Mouse (Mus musculus): ENCODE results near the gene Slc13a4. TPM values are rescaled to one million over a fixed set of nuclear protein-coding genes. Genes with fewer than 3 reads are reported as not detected.

The Slc13a4 gene
- polyA plus RNA-seq, 1 experiment, result 0.26 TPM

- 87% methylated on average over 15 of the region's 15 CpGs for WGBS
- no peak for DNase-seq
- Histone ChIP-seq H3K4me3 (ENCODE audit: control insufficient read depth, insufficient read depth, low read length) (no peak overlapping the region), H3K36me3 (ENCODE audit: control insufficient read depth, insufficient read depth, low read length) (peaks cover 14% of the 10 kb centered on the region), H3K27ac (ENCODE audit: control insufficient read depth, insufficient read depth, low read length) (no peak overlapping the region), H3K4me1 (replicated peaks; ENCODE audit: control insufficient read depth, insufficient read depth, low read length) (no peaks in the 10 kb centered on the region), H3K27me3 (ENCODE audit: control insufficient read depth, insufficient read depth, low read length) (no peaks in the 10 kb centered on the region)
- no peak for TF ChIP-seq POLR2A (IDR thresholded peaks at IDR 0.05; ENCODE audit: control insufficient read depth, extremely low read depth, insufficient read depth, low read length, poor library complexity)
- no peak for TF ChIP-seq CTCF (IDR thresholded peaks at IDR 0.05; ENCODE audit: borderline replicate concordance, control insufficient read depth, extremely low read depth, insufficient read depth, low read length, poor library complexity)
Observed at GRCm38 (mm10) chr6:35265580-35266278, 42.2 kb downstream of the Slc13a4 start.

DNA sequence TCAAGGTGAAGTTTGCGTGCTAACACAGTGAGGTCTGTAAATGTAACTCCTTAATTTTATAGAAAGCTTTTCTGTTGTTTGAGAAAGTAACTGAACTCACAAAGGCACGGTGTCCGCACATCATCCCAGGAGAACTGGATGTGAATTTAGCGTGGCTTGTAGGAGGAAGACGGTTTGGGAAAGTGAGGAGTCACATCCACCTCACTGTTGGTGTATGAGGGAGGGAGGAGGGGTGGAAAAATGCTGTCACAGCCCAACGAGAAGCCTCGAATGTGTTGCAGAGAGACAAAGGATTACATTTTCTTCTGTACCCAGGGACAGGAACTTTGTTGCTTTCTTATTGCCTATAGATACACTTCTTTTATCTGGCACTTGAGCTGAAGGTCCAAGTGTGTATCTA lies 47.4 kb downstream of the Slc13a4 start:
- Histone ChIP-seq H3K36me3 (ENCODE audit: control insufficient read depth, insufficient read depth, low read length) (peaks cover 14% of the 10 kb centered on the region), H3K4me3 (ENCODE audit: control insufficient read depth, insufficient read depth, low read length) (no peak overlapping the region), H3K4me1 (replicated peaks; ENCODE audit: control insufficient read depth, insufficient read depth, low read length) (peaks cover 9% of the 10 kb centered on the region), H3K27ac (ENCODE audit: control insufficient read depth, insufficient read depth, low read length) (no peak overlapping the region), H3K27me3 (ENCODE audit: control insufficient read depth, insufficient read depth, low read length) (no peaks in the 10 kb centered on the region)
- DNase-seq, result no peak
- no peak for TF ChIP-seq CTCF (IDR thresholded peaks at IDR 0.05; ENCODE audit: borderline replicate concordance, control insufficient read depth, extremely low read depth, insufficient read depth, low read length, poor library complexity)
- TF ChIP-seq POLR2A (IDR thresholded peaks at IDR 0.05; ENCODE audit: control insufficient read depth, extremely low read depth, insufficient read depth, low read length, poor library complexity), result no peak
- 93% methylated on average over 7 of the region's 7 CpGs for WGBS

DNA sequence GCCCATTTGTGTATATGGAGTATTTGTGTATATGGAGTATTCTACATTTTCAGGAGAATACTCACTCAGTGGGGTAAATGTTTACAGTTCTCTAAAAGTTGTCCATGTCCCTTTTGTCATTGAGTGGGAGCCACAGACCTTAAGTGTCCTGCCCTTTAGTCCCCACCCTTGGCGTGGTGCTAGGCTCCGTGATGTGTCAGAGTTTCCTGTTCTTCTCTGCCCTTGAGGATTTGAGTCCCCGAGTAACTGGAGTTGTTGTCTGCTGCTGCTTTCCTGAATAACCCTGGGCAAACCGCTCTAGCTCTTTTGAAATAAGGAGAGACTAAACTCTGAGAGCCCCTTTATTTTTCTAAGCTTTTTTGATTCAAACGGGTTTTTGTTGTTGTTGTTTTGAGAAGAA lies 48.4 kb downstream of the Slc13a4 start:
- TF ChIP-seq CTCF (IDR thresholded peaks at IDR 0.05; ENCODE audit: borderline replicate concordance, control insufficient read depth, extremely low read depth, insufficient read depth, low read length, poor library complexity) (no peak), POLR2A (IDR thresholded peaks at IDR 0.05; ENCODE audit: control insufficient read depth, extremely low read depth, insufficient read depth, low read length, poor library complexity) (no peak)
- Histone ChIP-seq H3K4me3 (ENCODE audit: control insufficient read depth, insufficient read depth, low read length) (no peak overlapping the region), H3K27ac (ENCODE audit: control insufficient read depth, insufficient read depth, low read length) (no peak overlapping the region), H3K4me1 (replicated peaks; ENCODE audit: control insufficient read depth, insufficient read depth, low read length) (peaks cover 11% of the 10 kb centered on the region), H3K36me3 (ENCODE audit: control insufficient read depth, insufficient read depth, low read length) (peaks cover 14% of the 10 kb centered on the region), H3K27me3 (ENCODE audit: control insufficient read depth, insufficient read depth, low read length) (no peaks in the 10 kb centered on the region)
- no peak for DNase-seq
- 85% methylated on average over 5 of the region's 5 CpGs for WGBS

DNA sequence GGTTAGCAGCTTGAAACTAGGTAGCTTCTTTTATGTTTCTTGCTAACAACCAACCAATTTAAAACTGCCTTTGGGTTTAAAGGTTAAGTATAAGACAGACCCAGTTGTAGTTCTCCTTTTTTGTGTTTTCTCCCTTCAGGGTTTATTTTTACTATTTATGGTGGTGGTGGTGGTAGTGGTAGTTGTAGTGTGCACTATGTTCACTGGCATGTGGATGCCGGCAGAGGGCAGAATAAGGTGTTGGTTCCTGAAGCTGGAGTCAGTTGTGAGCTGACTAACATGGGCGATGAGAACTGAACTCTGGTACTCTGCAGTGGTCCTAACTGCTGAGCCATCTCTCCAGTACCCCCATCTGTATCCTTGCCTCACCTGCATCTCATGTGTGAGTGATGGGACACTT lies 49.0 kb downstream of the Slc13a4 start:
- Histone ChIP-seq H3K36me3 (ENCODE audit: control insufficient read depth, insufficient read depth, low read length) (peaks cover 14% of the 10 kb centered on the region), H3K27ac (ENCODE audit: control insufficient read depth, insufficient read depth, low read length) (no peak overlapping the region)

GRCm38 (mm10) chr6:35257626-35258190 lies 50.2 kb downstream of the Slc13a4 start:
- no peak overlapping the region for H3K4me3 ChIP-seq (ENCODE audit: control insufficient read depth, insufficient read depth, low read length)

More for the DNA sequence above, 49.0 kb downstream of the Slc13a4 start:
- Histone ChIP-seq H3K4me1 (replicated peaks; ENCODE audit: control insufficient read depth, insufficient read depth, low read length) (peaks cover 14% of the 10 kb centered on the region), H3K27me3 (ENCODE audit: control insufficient read depth, insufficient read depth, low read length) (no peaks in the 10 kb centered on the region), H3K4me3 (ENCODE audit: control insufficient read depth, insufficient read depth, low read length) (no peak overlapping the region)
- no peak for TF ChIP-seq CTCF (IDR thresholded peaks at IDR 0.05; ENCODE audit: borderline replicate concordance, control insufficient read depth, extremely low read depth, insufficient read depth, low read length, poor library complexity)
- no peak for TF ChIP-seq POLR2A (IDR thresholded peaks at IDR 0.05; ENCODE audit: control insufficient read depth, extremely low read depth, insufficient read depth, low read length, poor library complexity)
- 68% methylated on average over 2 of the region's 2 CpGs for WGBS
- no peak for DNase-seq

DNA sequence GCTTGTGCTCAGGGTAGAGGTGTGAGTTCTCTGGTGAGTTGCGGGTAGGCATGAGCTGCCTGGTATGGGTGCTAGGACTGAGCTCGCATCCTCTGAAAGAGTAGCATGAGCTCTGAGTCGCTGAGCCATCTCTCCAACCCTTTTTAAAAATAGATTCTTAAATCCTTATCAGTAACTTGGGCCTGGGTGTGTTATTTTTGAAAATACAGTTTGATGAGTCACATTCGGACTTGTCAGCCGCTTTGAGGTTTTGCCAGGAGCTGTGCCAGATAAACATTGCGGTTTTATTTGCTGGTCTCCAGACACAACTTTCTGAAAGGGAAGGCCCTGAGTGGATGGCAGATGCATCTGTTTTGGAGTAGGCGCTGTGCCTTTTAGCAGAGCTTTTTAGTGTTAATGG lies 51.2 kb downstream of the Slc13a4 start:
- 22% methylated on average over 7 of the region's 7 CpGs for WGBS
- no peak overlapping the region for H3K4me3 ChIP-seq (ENCODE audit: control insufficient read depth, insufficient read depth, low read length)
- peaks cover 17% of the 10 kb centered on the region for H3K4me1 ChIP-seq (replicated peaks; ENCODE audit: control insufficient read depth, insufficient read depth, low read length)
- TF ChIP-seq CTCF (IDR thresholded peaks at IDR 0.05; ENCODE audit: borderline replicate concordance, control insufficient read depth, extremely low read depth, insufficient read depth, low read length, poor library complexity) (no peak), POLR2A (IDR thresholded peaks at IDR 0.05; ENCODE audit: control insufficient read depth, extremely low read depth, insufficient read depth, low read length, poor library complexity) (no peak)
- no peak overlapping the region for H3K27ac ChIP-seq (ENCODE audit: control insufficient read depth, insufficient read depth, low read length)
- no peaks in the 10 kb centered on the region for H3K27me3 ChIP-seq (ENCODE audit: control insufficient read depth, insufficient read depth, low read length)
- peaks cover 7% of the 10 kb centered on the region for H3K36me3 ChIP-seq (ENCODE audit: control insufficient read depth, insufficient read depth, low read length)
- DNase-seq, result no peak

More at GRCm38 (mm10) chr6:35257626-35258190, 50.2 kb downstream of the Slc13a4 start:
- Histone ChIP-seq H3K36me3 (ENCODE audit: control insufficient read depth, insufficient read depth, low read length) (peaks cover 13% of the 10 kb centered on the region), H3K27ac (ENCODE audit: control insufficient read depth, insufficient read depth, low read length) (no peak overlapping the region), H3K27me3 (ENCODE audit: control insufficient read depth, insufficient read depth, low read length) (no peaks in the 10 kb centered on the region), H3K4me1 (replicated peaks; ENCODE audit: control insufficient read depth, insufficient read depth, low read length) (peaks cover 17% of the 10 kb centered on the region)
- TF ChIP-seq CTCF (IDR thresholded peaks at IDR 0.05; ENCODE audit: borderline replicate concordance, control insufficient read depth, extremely low read depth, insufficient read depth, low read length, poor library complexity), result no peak
- TF ChIP-seq POLR2A (IDR thresholded peaks at IDR 0.05; ENCODE audit: control insufficient read depth, extremely low read depth, insufficient read depth, low read length, poor library complexity), result no peak
- no peak for DNase-seq
- 47% methylated on average over 13 of the region's 13 CpGs for WGBS
